Mouse (Mus musculus) neural tube, embryonic 12.5 days (tissue): ENCODE data around the gene Tmem115. TPM values are rescaled to one million over a fixed set of nuclear protein-coding genes. Genes with fewer than 3 reads are reported as not detected.
A peak's percentile ranks its signal among the peaks of the same experiment; 100 is the strongest.

Source experiments
- ATAC-seq: fragments of 200-750 bp; cut with Nextera tagmentation; 2 replicates; pipeline ENCODE4 v1.8.0; 2017; ENCODE audit warnings: low read depth, mild to moderate bottlenecking, moderate TSS enrichment, moderate library complexity; ENCODE audit not compliant: low FRiP score
- H3K27ac ChIP-seq: fragments of 300-500 bp; sonication (generic); 2 replicates; pipeline ENCODE4 v1.5.1; 2016
- H3K27me3 ChIP-seq: fragments of 300-500 bp; sonication (generic); replicated peaks from 2 replicates; pipeline ENCODE4 v1.6.1; 2016; ENCODE audit warnings: mild to moderate bottlenecking
- H3K36me3 ChIP-seq: fragments of 300-500 bp; sonication (generic); 2 replicates; pipeline ENCODE4 v1.6.1; 2016; ENCODE audit warnings: mild to moderate bottlenecking
- H3K4me1 ChIP-seq: fragments of 300-500 bp; sonication (generic); 2 replicates; pipeline ENCODE4 v1.6.1; 2016
- H3K4me2 ChIP-seq: fragments of 300-500 bp; sonication (generic); replicated peaks from 2 replicates; pipeline ENCODE4 v1.6.1; 2016; ENCODE audit warnings: mild to moderate bottlenecking
- H3K4me3 ChIP-seq: fragments of 300-500 bp; sonication (generic); 2 replicates; pipeline ENCODE4 v1.5.1; 2016
- H3K9ac ChIP-seq: fragments of 300-500 bp; sonication (generic); 2 replicates; pipeline ENCODE4 v1.6.1; 2016; ENCODE audit warnings: mild to moderate bottlenecking
- H3K9me3 ChIP-seq: fragments of 300-500 bp; sonication (generic); 2 replicates; pipeline ENCODE4 v1.6.1; 2016; ENCODE audit warnings: mild to moderate bottlenecking
- WGBS: fragments of 180-500 bp; shearing (Covaris S2); methylation state at CpG from one replicate; pipeline ENCODE4 v1.1.7; 2016; 5-methylcytosine and 5-hydroxymethylcytosine counted together
- polyA plus RNA-seq: library from polyadenylated mRNA; unstranded; fragments of >200 nt; fragmentation: Nextera tagmentation; extraction: Ambion mirVana; gene quantifications from 2 replicates; pipeline ENCODE4 v1.2.1, GENCODE M21; 2016

Tmem115 gene
- polyA plus RNA-seq: 46.7 and 48.4 TPM in 2 replicates

DNA sequence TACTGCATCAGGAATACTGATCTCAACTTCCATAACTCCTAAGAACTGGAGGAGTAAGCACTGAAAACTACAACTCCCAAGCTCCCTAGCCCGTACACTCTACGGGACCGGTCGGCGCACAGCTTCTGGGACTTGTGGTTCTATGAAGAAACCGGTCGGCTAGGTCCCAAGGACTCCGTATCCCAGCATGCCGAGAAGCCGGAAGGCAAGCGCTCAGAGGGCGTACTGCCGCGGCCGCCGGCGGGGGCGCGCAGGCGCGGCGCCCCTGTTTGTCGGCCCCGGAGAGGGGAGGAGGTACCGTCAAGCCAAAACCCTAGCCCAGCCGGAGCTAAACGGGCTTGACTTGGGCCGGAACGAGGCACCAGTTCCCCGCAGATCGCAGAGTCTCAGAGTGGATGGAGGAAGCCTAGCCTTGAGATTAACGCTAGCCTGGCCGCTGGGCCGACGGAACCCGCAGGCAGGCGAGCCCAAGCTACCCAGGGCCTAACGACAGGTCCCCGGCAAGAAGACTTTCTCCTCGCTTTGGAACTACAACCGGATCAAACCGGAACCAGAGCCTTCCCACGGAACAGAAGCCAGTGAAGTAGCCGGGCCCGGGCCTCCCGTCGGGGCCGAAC is at the start of gene Tmem115:
TSS of gene Tmem115 (plus strand) at position 155 of the 617 bp plus-strand sequence.
- no peaks in the 10 kb centered on the region for H3K27me3 ChIP-seq
- H3K9me3 ChIP-seq: no peaks in the 10 kb centered on the region
- peak; percentile 99 for ATAC-seq
- peak within 1 kb of the TSS; percentile 100 for H3K4me2 ChIP-seq
- peak within 1 kb of the TSS; percentile 88 for H3K9ac ChIP-seq
- peak within 1 kb of the TSS; percentile 77 for H3K4me3 ChIP-seq
- WGBS: under 1% methylated on average over 48 of the region's 48 CpGs
- H3K27ac ChIP-seq: no peak within 1 kb of the TSS
- H3K4me1 ChIP-seq: peaks cover 34% of the 10 kb centered on the region
- H3K36me3 ChIP-seq: peaks cover 14% of the 10 kb centered on the region

DNA sequence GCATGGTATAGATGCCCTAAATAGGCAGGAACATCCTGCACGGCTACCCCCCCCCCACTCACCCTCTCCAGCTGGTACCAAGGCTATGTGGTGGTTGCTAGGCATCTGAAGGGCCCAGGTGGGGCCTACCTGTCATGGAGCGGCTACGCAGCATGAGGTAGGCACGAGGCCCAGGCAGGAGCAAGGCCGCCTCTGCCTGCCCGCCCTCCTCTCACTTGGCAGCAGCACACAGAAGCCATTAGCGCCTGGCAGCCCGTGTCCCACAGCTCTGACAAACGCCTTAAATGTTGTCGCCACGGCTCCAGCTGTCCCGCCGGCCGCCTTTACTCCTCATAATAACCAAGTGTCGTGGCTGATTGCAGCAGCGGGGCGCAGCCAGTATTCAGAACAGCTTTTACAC is 49.4 kb upstream of the Tmem115 start:
- Histone ChIP-seq H3K36me3 (no peaks in the 10 kb centered on the region), H3K4me3 (no peak overlapping the region), H3K9me3 (no peaks in the 10 kb centered on the region), H3K4me2 (no peak overlapping the region), H3K9ac (no peak overlapping the region), H3K4me1 (peaks cover 57% of the 10 kb centered on the region), H3K27ac (peak overlapping the region; percentile 50), H3K27me3 (no peaks in the 10 kb centered on the region)
- 39% methylated on average over 17 of the region's 17 CpGs for WGBS
- peak; percentile 55 for ATAC-seq

DNA sequence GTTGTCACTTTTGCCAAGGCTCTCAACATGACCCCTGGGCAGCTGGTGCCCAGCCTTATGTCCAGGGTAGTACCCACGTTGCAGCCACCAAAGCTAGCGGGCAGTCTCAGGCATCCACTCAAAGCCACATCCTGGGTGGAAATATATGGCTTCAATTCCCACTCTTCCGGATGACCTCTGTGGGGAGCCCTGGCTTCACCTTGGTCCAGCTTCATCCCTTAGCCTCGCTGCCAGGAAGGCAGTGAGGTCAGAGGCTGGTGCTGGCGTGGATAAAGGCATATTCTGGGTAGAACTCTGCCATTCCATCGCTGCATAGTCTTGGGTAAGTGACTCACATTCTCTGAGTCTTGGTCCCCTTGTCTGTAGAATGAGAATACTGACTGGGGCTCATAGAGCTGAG is 49.0 kb upstream of the Tmem115 start:
- H3K27me3 ChIP-seq: no peaks in the 10 kb centered on the region
- H3K4me2 ChIP-seq: no peak overlapping the region
- no peaks in the 10 kb centered on the region for H3K36me3 ChIP-seq
- H3K4me3 ChIP-seq: no peak overlapping the region
- 76% methylated on average over 6 of the region's 6 CpGs for WGBS
- peak overlapping the region; percentile 50 for H3K27ac ChIP-seq
- H3K4me1 ChIP-seq: peaks cover 53% of the 10 kb centered on the region
- no peak overlapping the region for H3K9ac ChIP-seq
- ATAC-seq: peak; percentile 10
- H3K9me3 ChIP-seq: no peaks in the 10 kb centered on the region

DNA sequence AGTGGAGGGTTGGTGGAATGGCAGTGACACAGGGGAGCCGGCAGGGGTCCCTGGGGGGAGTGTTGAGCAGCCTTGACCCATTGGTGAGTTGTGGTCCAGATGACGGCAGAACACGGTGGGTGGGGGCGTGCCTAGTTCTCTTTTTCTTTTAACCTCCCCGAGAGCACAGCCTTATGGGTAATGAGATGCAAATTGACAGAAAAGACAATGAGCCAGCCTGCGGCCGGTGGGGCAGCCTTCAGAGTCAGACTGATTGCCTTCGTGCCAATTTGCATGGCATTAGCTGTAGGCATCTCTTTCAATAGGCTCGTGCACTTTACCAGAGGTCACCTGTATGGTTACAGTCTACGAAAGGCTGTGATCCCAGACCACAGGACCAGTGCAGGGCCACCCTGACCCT is 47.7 kb upstream of the Tmem115 start:
- Histone ChIP-seq H3K4me1 (peaks cover 39% of the 10 kb centered on the region), H3K4me2 (peak overlapping the region; percentile 13), H3K36me3 (no peaks in the 10 kb centered on the region), H3K9me3 (no peaks in the 10 kb centered on the region), H3K9ac (no peak overlapping the region), H3K27me3 (no peaks in the 10 kb centered on the region), H3K27ac (peak overlapping the region; percentile 50; the same call in 1 of the 2 replicates), H3K4me3 (no peak overlapping the region)
- 21% methylated on average over 10 of the region's 10 CpGs for WGBS
- ATAC-seq: peak; percentile 57

DNA sequence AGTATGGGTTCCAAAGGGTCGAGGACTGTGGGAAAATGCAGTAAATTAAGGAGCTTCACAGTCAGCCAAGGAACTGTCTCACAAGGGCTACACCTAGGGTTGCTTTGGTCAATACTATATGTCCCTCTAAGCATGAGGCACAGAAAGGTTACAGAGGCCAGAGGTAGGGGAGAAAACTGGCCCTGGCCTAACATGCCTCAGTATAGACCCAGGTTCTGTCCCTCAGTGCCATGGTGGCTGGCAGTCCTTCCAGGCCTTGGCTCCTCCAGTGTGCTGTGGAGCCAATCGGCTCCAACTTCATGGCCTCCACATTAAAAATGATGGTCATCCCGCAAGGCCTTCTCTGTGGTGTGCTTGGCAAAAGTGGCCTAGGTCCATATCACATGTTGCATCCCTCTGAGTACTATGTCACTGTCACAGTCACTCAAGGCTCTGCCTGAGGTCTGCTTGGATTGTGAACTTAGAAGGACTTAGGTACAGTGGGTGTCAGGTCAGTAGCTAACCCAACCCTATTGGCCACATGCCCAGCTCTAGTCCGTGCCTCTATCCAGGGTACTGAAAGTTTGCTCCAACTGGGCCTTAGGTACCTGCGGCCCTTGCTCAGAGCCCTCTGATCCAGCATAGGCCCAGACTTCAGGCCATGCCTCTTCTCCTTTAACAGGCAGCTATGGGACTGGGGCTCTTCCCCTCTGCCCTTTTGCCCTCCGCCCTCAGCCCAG is 47.1 kb upstream of the Tmem115 start:
- Histone ChIP-seq H3K9ac (no peak overlapping the region), H3K9me3 (no peaks in the 10 kb centered on the region), H3K4me2 (peak overlapping the region; percentile 13), H3K36me3 (no peaks in the 10 kb centered on the region), H3K4me3 (no peak overlapping the region), H3K4me1 (peaks cover 34% of the 10 kb centered on the region), H3K27ac (no peak overlapping the region), H3K27me3 (no peaks in the 10 kb centered on the region)
- ATAC-seq: 0 out of 2 replicates have a peak, but pooled peaks have one; percentile 8
- WGBS: 64% methylated on average over 6 of the region's 6 CpGs

DNA sequence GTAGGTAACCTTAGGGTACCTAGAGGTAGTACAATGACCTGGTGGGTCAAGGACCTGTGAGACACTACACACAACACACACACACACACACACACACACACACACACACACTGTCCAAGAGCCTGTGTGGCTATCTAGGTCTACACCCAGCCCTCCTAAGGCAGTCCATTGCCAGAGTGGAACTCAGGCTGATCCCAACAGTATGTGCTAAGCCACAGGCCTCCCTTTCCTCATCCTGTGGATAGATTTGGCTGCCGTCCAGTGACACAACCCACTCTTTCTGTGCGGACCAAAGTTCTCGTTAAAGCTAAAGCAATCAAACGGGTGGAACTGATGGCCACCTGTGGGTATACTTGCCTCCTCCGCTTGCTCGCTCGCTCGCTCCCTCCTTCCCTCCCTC is 43.6 kb upstream of the Tmem115 start:
- H3K27ac ChIP-seq: no peak overlapping the region
- no peaks in the 10 kb centered on the region for H3K36me3 ChIP-seq
- H3K9me3 ChIP-seq: no peaks in the 10 kb centered on the region
- 55% methylated on average over 8 of the region's 8 CpGs for WGBS
- no peaks in the 10 kb centered on the region for H3K27me3 ChIP-seq
- no peak overlapping the region for H3K4me3 ChIP-seq
- H3K4me2 ChIP-seq: no peak overlapping the region
- ATAC-seq: no peak
- H3K9ac ChIP-seq: no peak overlapping the region
- H3K4me1 ChIP-seq: peaks cover 24% of the 10 kb centered on the region

DNA sequence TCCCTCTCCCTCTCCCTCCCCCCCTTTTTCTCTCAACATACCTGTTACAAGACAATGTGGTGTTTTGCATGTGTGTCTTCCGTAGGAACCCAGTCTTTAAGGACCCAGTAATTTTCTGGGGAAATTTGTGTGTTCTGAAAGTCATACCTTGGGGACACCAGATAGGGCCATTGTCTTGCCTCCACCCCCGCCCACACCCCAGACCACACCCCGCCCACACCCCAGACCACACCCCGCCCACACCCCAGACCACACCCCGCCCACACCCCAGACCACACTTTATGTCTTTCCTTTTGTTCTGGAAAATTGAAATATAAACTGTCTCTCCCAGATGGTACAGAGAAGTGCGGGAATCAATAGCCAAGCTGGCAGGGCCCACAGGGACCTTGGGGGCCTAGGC is 43.1 kb upstream of the Tmem115 start:
- H3K27ac ChIP-seq: no peak overlapping the region
- ATAC-seq: no peak
- peaks cover 19% of the 10 kb centered on the region for H3K4me1 ChIP-seq
- no peaks in the 10 kb centered on the region for H3K9me3 ChIP-seq
- H3K4me2 ChIP-seq: no peak overlapping the region
- no peaks in the 10 kb centered on the region for H3K36me3 ChIP-seq
- WGBS: 71% methylated on average over 6 of the region's 6 CpGs
- H3K9ac ChIP-seq: no peak overlapping the region
- no peak overlapping the region for H3K4me3 ChIP-seq
- H3K27me3 ChIP-seq: no peaks in the 10 kb centered on the region

DNA sequence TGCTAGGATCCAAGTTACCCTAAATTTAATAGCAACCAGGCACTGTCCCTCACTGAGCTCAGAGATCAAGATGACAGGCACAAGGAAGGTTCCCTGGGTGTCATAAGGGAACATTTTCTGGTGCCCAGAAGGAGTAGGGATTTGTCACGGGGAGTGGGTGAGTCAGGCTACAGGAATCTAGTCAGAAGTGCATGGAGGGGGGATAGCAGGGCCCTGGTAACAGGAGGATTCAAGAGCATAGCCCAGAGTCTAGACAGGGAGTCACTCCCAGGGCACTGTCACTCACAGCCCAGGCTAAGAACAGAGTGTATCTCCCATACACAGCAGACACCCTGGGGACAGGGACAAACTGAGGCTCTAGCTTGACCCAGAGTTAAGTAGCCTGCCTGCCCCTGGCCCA is 40.2 kb upstream of the Tmem115 start:
- Histone ChIP-seq H3K4me2 (no peak overlapping the region), H3K27me3 (no peaks in the 10 kb centered on the region), H3K9ac (no peak overlapping the region), H3K27ac (no peak overlapping the region), H3K9me3 (no peaks in the 10 kb centered on the region), H3K36me3 (no peaks in the 10 kb centered on the region), H3K4me1 (peaks cover 3% of the 10 kb centered on the region), H3K4me3 (no peak overlapping the region)
- no peak for ATAC-seq
- 66% methylated on average over 1 of the region's 1 CpGs for WGBS

DNA sequence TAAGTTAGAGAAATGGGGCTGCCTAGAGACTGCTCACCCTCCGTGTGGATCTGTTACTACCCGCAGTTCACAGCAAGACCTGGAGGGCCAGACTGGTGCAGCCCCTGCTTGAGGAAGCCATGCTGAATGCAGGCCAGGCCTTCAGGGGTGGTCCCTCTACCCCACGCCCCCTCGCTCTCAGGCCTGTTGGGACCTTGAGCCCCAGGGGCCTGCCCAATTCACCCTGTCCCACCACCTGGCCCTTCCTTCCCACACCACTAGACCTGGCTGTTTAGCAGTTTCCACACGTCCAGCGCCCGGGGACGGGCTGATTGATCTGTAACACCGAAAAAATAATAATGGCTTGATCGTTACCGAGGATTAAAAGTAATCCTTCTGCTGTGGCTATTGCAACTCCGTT is 39.5 kb upstream of the Tmem115 start:
- Histone ChIP-seq H3K9me3 (no peaks in the 10 kb centered on the region), H3K27ac (no peak overlapping the region), H3K4me3 (no peak overlapping the region), H3K27me3 (no peaks in the 10 kb centered on the region), H3K9ac (no peak overlapping the region), H3K4me2 (no peak overlapping the region), H3K4me1 (peaks cover 3% of the 10 kb centered on the region), H3K36me3 (no peaks in the 10 kb centered on the region)
- 0 out of 2 replicates have a peak, but pooled peaks have one; percentile 25 for ATAC-seq
- WGBS: 74% methylated on average over 12 of the region's 12 CpGs

DNA sequence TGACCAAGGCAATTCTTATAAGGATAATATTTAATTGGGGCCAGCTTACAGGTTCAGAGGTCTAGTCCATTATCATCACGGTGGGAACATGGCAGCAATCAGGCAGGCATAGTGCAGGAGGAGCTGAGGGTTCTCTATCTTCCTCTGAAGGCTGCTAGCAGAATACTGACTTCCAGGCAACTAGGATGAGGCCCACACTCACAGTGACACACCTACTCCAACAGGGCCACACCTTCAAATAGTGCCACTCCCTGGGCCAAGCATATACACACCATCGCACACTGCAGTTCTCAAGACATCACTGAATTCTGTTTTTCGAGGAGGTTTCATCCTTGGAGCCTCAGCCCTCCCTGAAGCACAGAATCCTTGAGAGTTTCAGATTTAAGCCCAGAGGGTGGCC is 37.4 kb upstream of the Tmem115 start:
- H3K9me3 ChIP-seq: no peaks in the 10 kb centered on the region
- H3K27ac ChIP-seq: no peak overlapping the region
- no peaks in the 10 kb centered on the region for H3K27me3 ChIP-seq
- ATAC-seq: no peak
- H3K4me1 ChIP-seq: peaks cover 3% of the 10 kb centered on the region
- no peak overlapping the region for H3K4me2 ChIP-seq
- H3K4me3 ChIP-seq: no peak overlapping the region
- H3K9ac ChIP-seq: no peak overlapping the region
- no peaks in the 10 kb centered on the region for H3K36me3 ChIP-seq
- WGBS: 89% methylated on average over 3 of the region's 3 CpGs

DNA sequence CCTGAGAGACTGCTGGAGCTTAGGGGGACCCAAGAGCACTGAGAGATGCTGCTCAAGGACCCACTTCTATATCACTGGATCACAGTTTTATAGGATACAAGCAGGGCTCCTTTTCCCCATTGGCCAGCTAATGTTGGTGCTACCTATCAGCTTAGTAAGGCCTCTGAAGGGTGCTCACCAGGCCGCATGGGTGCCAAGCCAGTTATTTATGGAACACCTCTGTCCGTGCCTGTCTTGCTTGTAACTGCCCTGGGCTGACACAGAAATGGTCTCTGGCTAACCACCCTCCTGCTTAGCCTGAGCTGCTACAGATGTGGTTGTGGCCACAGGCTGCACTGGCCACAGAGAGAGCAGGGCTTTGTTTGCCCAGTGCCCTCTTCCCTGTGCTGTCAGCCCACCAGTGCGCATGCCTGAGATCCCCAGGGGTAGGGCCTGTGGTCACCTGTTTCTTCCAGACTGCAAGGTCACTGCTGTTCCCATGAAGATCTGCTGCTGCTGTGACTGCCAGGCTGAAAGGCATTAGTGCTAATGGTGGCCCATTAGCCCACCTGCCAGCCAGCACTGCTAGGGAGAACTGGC is 32.9 kb upstream of the Tmem115 start:
- Histone ChIP-seq H3K4me1 (peaks cover 15% of the 10 kb centered on the region), H3K27me3 (no peaks in the 10 kb centered on the region), H3K9ac (no peak overlapping the region), H3K27ac (no peak overlapping the region), H3K4me3 (no peak overlapping the region), H3K9me3 (no peaks in the 10 kb centered on the region), H3K4me2 (no peak overlapping the region), H3K36me3 (no peaks in the 10 kb centered on the region)
- WGBS: 79% methylated on average over 3 of the region's 3 CpGs
- no peak for ATAC-seq

DNA sequence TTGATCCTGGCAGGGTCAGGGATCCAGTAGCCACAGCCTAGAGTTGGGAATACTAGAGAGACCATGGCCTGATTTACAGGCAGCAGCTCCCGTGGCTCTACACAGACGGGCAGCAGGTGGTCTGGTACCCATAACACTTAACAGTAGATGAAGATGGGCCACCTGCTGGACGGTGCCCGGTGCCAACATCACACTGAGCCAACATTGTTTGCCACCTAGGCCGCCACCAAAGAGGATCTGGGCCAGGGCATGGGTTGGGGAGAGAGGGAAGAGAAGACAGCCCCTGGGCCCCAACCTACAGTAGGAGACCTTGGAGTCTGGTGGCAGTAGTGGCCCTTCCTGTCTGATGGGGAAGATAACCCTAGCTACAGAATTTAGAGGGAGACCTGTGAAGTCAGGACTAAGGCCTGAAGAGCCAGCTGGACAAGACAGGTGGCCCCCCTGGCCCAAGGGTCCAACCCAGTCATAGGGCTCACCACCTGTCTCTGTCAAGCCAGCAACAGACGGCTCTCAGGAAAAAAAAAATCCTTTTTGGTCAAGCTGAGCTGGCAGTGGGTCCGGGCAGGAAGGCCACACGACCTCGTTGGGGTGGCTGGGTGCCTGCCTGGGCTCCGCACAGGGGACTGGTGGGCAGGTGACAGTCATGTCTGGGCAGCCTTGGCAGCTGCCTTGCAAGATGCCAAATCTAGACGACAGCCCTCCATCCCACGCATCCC is 31.5 kb upstream of the Tmem115 start:
- H3K36me3 ChIP-seq: no peaks in the 10 kb centered on the region
- no peak overlapping the region for H3K4me2 ChIP-seq
- no peak overlapping the region for H3K9ac ChIP-seq
- 87% methylated on average over 12 of the region's 12 CpGs for WGBS
- no peak overlapping the region for H3K27ac ChIP-seq
- no peaks in the 10 kb centered on the region for H3K27me3 ChIP-seq
- peaks cover 28% of the 10 kb centered on the region for H3K4me1 ChIP-seq
- ATAC-seq: no peak
- H3K4me3 ChIP-seq: no peak overlapping the region
- H3K9me3 ChIP-seq: no peaks in the 10 kb centered on the region
